Mouse (Mus musculus): ENCODE data around the gene Ric8b.

Ric8b gene

GRCm38 (mm10) chr10:84916810-84917730, at the start of gene Ric8b:
Ric8b (plus strand) TSS chr10:84917616.
- DNase-seq, result peak; percentile 98

- no peak for DNase-seq
Observed at GRCm38 (mm10) chr10:84871285-84871684, 46.1 kb upstream of the Ric8b start.

GRCm38 (mm10) chr10:84871921-84872320, 45.5 kb upstream of the Ric8b start:
- no peak for DNase-seq

- no peak for DNase-seq
Observed at GRCm38 (mm10) chr10:84879823-84880571, 37.4 kb upstream of the Ric8b start.

- no peak for DNase-seq
Observed at GRCm38 (mm10) chr10:84882528-84882927, 34.9 kb upstream of the Ric8b start.

- DNase-seq, result no peak
Observed at GRCm38 (mm10) chr10:84885341-84885884, 32.0 kb upstream of the Ric8b start.

- no peak for DNase-seq
Observed at GRCm38 (mm10) chr10:84886221-84886627, 31.2 kb upstream of the Ric8b start.

GRCm38 (mm10) chr10:84886785-84887184, 30.6 kb upstream of the Ric8b start:
- no peak for DNase-seq

- no peak for DNase-seq
Observed at GRCm38 (mm10) chr10:84889096-84889846, 28.1 kb upstream of the Ric8b start.

GRCm38 (mm10) chr10:84895810-84896358, 21.5 kb upstream of the Ric8b start:
- no peak for DNase-seq

GRCm38 (mm10) chr10:84896941-84897930, 20.2 kb upstream of the Ric8b start:
- DNase-seq, result no peak

GRCm38 (mm10) chr10:84898144-84898979, 19.1 kb upstream of the Ric8b start:
- no peak for DNase-seq

GRCm38 (mm10) chr10:84901676-84902075, 15.7 kb upstream of the Ric8b start:
- no peak for DNase-seq

- no peak for DNase-seq
Observed at GRCm38 (mm10) chr10:84902213-84902612, 15.2 kb upstream of the Ric8b start.

- no peak for DNase-seq
Observed at GRCm38 (mm10) chr10:84903307-84903706, 14.1 kb upstream of the Ric8b start.

GRCm38 (mm10) chr10:84903742-84904141, 13.7 kb upstream of the Ric8b start:
- DNase-seq, result no peak

GRCm38 (mm10) chr10:84906895-84907294, 10.5 kb upstream of the Ric8b start:
- no peak for DNase-seq

GRCm38 (mm10) chr10:84908006-84908405, 9.4 kb upstream of the Ric8b start:
- no peak for DNase-seq

- DNase-seq, result no peak
Observed at GRCm38 (mm10) chr10:84908471-84908870, 8.9 kb upstream of the Ric8b start.
